Mouse (Mus musculus): ENCODE data around the gene Nxn. TPM values are rescaled to one million over a fixed set of nuclear protein-coding genes. Genes with fewer than 3 reads are reported as not detected.

Gene Nxn
- polyA plus RNA-seq, 1 experiment from 2014 or later = 2.6 TPM

- Histone ChIP-seq H3K4me2 (ENCODE audit: low read depth, low read length) (no peak overlapping the region), H3K4me1 (ENCODE audit: control insufficient read depth, low read depth, low read length) (no peaks in the 10 kb centered on the region), H3K36me3 (ENCODE audit: control insufficient read depth, insufficient read depth) (no peaks in the 10 kb centered on the region), H3K9ac (ENCODE audit: low read depth, low read length) (no peak overlapping the region), H3K27ac (ENCODE audit: low read length) (no peak overlapping the region), H3K9me3 (replicated peaks; ENCODE audit: control insufficient read depth, low read length) (no peaks in the 10 kb centered on the region), H3K27me3 (ENCODE audit: control insufficient read depth, insufficient read depth, low read depth, low read length) (no peaks in the 10 kb centered on the region), H3K4me3 (ENCODE audit: low read depth, low read length) (no peak overlapping the region)
- no peak for ATAC-seq (ENCODE audit: low read depth)
- WGBS (ENCODE audit: insufficient replicate concordance) = 63% methylated on average over 9 of the region's 9 CpGs
Observed at GRCm38 (mm10) chr11:76298457-76299000, 100.4 kb downstream of the Nxn start.

DNA sequence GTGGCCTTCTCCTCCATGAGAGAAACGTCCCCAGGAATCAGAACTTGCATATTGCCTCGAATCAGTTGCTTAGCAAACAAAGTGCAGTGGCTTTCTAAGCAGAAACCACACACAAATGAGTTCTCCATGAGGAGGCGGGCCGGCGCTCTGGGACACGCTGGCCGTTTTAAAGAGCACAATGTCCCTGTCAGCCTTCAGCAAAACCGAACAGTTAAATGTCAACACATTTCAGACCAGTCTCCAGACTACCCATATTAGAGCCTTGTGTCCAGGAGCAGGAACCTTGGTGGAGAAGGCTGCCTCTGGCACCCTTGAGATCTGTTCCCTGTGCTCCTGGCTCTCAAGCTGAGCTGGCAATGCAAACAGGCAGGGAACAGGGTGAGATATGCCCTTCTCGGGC is 101.7 kb downstream of the Nxn start:
- H3K4me3 ChIP-seq (ENCODE audit: low read depth, low read length) = no peak overlapping the region
- H3K27me3 ChIP-seq (ENCODE audit: control insufficient read depth, insufficient read depth, low read depth, low read length) = no peaks in the 10 kb centered on the region
- no peak overlapping the region for H3K27ac ChIP-seq (ENCODE audit: low read length)
- no peak overlapping the region for H3K4me2 ChIP-seq (ENCODE audit: low read depth, low read length)
- WGBS (ENCODE audit: insufficient replicate concordance) = 66% methylated on average over 9 of the region's 9 CpGs
- H3K9ac ChIP-seq (ENCODE audit: low read depth, low read length) = no peak overlapping the region
- H3K4me1 ChIP-seq (ENCODE audit: control insufficient read depth, low read depth, low read length) = no peaks in the 10 kb centered on the region
- no peaks in the 10 kb centered on the region for H3K36me3 ChIP-seq (ENCODE audit: control insufficient read depth, insufficient read depth)
- no peak for ATAC-seq (ENCODE audit: low read depth)
- H3K9me3 ChIP-seq (replicated peaks; ENCODE audit: control insufficient read depth, low read length) = no peaks in the 10 kb centered on the region

DNA sequence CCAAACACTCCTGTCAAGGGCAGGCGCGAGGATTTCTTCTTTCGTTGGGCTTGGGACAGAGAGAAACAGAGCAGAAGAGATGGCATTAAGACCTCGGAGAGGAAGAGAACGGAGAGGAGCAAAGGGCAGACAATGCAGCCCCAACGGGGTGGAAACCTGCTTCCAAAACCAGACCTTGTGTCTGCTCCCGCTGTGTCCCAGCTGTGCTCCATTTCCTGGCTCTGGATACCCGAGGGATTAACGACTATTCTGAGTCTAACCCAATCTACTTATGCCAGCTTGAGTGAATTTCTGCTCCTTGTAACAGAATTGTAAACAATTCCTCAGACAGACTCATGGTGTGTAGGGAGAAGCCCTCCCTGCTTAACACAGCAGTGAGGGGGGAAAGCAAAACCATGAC is 104.1 kb downstream of the Nxn start:
- H3K4me3 ChIP-seq (ENCODE audit: low read depth, low read length) = no peak overlapping the region
- H3K4me1 ChIP-seq (ENCODE audit: control insufficient read depth, low read depth, low read length) = no peaks in the 10 kb centered on the region
- 45% methylated on average over 9 of the region's 9 CpGs for whole genome bisulfite sequencing (ENCODE audit: insufficient replicate concordance)
- H3K27ac ChIP-seq (ENCODE audit: low read length) = no peak overlapping the region
- no peaks in the 10 kb centered on the region for H3K9me3 ChIP-seq (replicated peaks; ENCODE audit: control insufficient read depth, low read length)
- no peak for ATAC-seq (ENCODE audit: low read depth)
- H3K4me2 ChIP-seq (ENCODE audit: low read depth, low read length) = no peak overlapping the region
- no peaks in the 10 kb centered on the region for H3K27me3 ChIP-seq (ENCODE audit: control insufficient read depth, insufficient read depth, low read depth, low read length)
- no peak overlapping the region for H3K9ac ChIP-seq (ENCODE audit: low read depth, low read length)
- no peaks in the 10 kb centered on the region for H3K36me3 ChIP-seq (ENCODE audit: control insufficient read depth, insufficient read depth)

DNA sequence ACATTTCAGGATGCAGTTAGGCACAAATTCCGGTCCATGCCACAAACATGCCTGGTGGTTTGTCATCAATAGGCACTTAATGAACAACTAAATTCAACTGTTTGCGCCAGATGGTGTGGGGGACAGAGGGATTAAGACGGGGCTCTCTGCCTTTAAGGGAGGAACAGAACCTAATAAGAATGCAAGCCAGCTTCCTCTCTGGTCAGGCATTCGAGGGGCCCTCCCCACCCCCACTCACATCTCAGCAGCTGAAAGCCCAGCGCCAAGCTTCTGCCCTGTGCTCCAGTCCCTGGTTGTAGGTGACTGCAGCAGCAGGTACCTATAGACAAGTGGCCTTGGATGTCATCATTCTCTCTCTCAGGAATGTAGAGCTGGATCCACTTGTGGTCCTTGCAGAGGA is 104.9 kb downstream of the Nxn start:
- no peak for ATAC-seq (ENCODE audit: low read depth)
- Histone ChIP-seq H3K27ac (ENCODE audit: low read length) (no peak overlapping the region), H3K4me1 (ENCODE audit: control insufficient read depth, low read depth, low read length) (no peaks in the 10 kb centered on the region), H3K27me3 (ENCODE audit: control insufficient read depth, insufficient read depth, low read depth, low read length) (no peaks in the 10 kb centered on the region), H3K9ac (ENCODE audit: low read depth, low read length) (no peak overlapping the region), H3K9me3 (replicated peaks; ENCODE audit: control insufficient read depth, low read length) (no peaks in the 10 kb centered on the region), H3K4me3 (ENCODE audit: low read depth, low read length) (no peak overlapping the region), H3K36me3 (ENCODE audit: control insufficient read depth, insufficient read depth) (no peaks in the 10 kb centered on the region), H3K4me2 (ENCODE audit: low read depth, low read length) (no peak overlapping the region)
- WGBS (ENCODE audit: insufficient replicate concordance) = 49% methylated on average over 5 of the region's 5 CpGs

GRCm38 (mm10) chr11:76292831-76293230 is 106.1 kb downstream of the Nxn start:
- Histone ChIP-seq H3K9me3 (replicated peaks; ENCODE audit: control insufficient read depth, low read length) (no peaks in the 10 kb centered on the region), H3K4me1 (ENCODE audit: control insufficient read depth, low read depth, low read length) (no peaks in the 10 kb centered on the region), H3K4me2 (ENCODE audit: low read depth, low read length) (no peak overlapping the region), H3K9ac (ENCODE audit: low read depth, low read length) (no peak overlapping the region), H3K27me3 (ENCODE audit: control insufficient read depth, insufficient read depth, low read depth, low read length) (no peaks in the 10 kb centered on the region), H3K36me3 (ENCODE audit: control insufficient read depth, insufficient read depth) (no peaks in the 10 kb centered on the region), H3K4me3 (ENCODE audit: low read depth, low read length) (no peak overlapping the region), H3K27ac (ENCODE audit: low read length) (no peak overlapping the region)
- no peak for ATAC-seq (ENCODE audit: low read depth)
- WGBS (ENCODE audit: insufficient replicate concordance) = 68% methylated on average over 6 of the region's 6 CpGs

DNA sequence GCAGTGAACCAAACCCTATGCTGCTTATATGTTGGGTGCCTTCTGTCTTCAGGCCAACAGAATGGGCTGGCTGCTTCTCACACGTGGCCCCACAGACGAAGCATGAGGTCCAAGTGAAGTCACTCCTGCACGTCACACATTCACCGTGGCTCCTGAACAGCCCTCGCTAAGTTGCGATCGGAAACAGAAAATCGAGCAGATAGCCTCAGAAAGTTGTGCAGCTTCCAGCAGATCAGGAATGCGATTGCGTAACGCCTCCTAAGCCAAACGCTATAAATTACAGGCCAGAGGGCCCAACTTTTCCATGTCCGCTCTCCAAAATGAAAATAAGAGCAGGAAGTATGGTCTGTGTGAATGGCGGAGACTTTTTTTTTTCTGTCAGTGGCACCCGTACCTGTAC is 106.5 kb downstream of the Nxn start:
- Histone ChIP-seq H3K27ac (ENCODE audit: low read length) (no peak overlapping the region), H3K9ac (ENCODE audit: low read depth, low read length) (no peak overlapping the region), H3K4me1 (ENCODE audit: control insufficient read depth, low read depth, low read length) (no peaks in the 10 kb centered on the region), H3K36me3 (ENCODE audit: control insufficient read depth, insufficient read depth) (no peaks in the 10 kb centered on the region), H3K9me3 (replicated peaks; ENCODE audit: control insufficient read depth, low read length) (no peaks in the 10 kb centered on the region), H3K4me2 (ENCODE audit: low read depth, low read length) (no peak overlapping the region; the same call in 1 of the 2 replicates), H3K27me3 (ENCODE audit: control insufficient read depth, insufficient read depth, low read depth, low read length) (no peaks in the 10 kb centered on the region), H3K4me3 (ENCODE audit: low read depth, low read length) (no peak overlapping the region)
- ATAC-seq (ENCODE audit: low read depth) = no peak
- 48% methylated on average over 15 of the region's 15 CpGs for WGBS (ENCODE audit: insufficient replicate concordance)

DNA sequence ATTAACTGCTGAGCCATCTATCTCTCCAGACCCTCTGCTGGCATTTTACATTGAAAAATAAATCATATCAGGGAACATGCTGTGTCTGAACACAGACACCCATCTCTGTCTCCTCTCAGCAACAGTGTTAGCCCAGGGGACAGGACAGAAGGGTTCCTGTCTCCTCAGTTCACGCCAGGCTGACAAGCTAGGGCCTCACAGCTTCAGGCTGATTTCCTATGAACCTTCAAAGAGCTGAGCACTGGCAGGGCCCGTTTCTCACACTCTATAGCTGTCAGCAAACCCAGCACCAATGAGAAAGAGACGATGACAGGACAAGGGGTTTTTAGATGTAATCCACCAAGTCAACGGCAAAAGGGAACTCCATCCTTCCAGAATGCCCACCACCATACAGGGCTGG is 107.0 kb downstream of the Nxn start:
- ATAC-seq (ENCODE audit: low read depth) = no peak
- Histone ChIP-seq H3K27me3 (ENCODE audit: control insufficient read depth, insufficient read depth, low read depth, low read length) (no peaks in the 10 kb centered on the region), H3K9ac (ENCODE audit: low read depth, low read length) (no peak overlapping the region), H3K36me3 (ENCODE audit: control insufficient read depth, insufficient read depth) (no peaks in the 10 kb centered on the region), H3K9me3 (replicated peaks; ENCODE audit: control insufficient read depth, low read length) (no peaks in the 10 kb centered on the region), H3K4me3 (ENCODE audit: low read depth, low read length) (no peak overlapping the region), H3K27ac (ENCODE audit: low read length) (no peak overlapping the region), H3K4me1 (ENCODE audit: control insufficient read depth, low read depth, low read length) (no peaks in the 10 kb centered on the region), H3K4me2 (ENCODE audit: low read depth, low read length) (no peak overlapping the region; the same call in 1 of the 2 replicates)
- 52% methylated on average over 4 of the region's 4 CpGs for WGBS (ENCODE audit: insufficient replicate concordance)

GRCm38 (mm10) chr11:76290367-76290766 is 108.6 kb downstream of the Nxn start:
- Histone ChIP-seq H3K9ac (ENCODE audit: low read depth, low read length) (no peak overlapping the region), H3K4me1 (ENCODE audit: control insufficient read depth, low read depth, low read length) (no peaks in the 10 kb centered on the region), H3K4me2 (ENCODE audit: low read depth, low read length) (no peak overlapping the region), H3K36me3 (ENCODE audit: control insufficient read depth, insufficient read depth) (no peaks in the 10 kb centered on the region), H3K9me3 (replicated peaks; ENCODE audit: control insufficient read depth, low read length) (no peaks in the 10 kb centered on the region), H3K27ac (ENCODE audit: low read length) (no peak overlapping the region), H3K4me3 (ENCODE audit: low read depth, low read length) (no peak overlapping the region), H3K27me3 (ENCODE audit: control insufficient read depth, insufficient read depth, low read depth, low read length) (no peaks in the 10 kb centered on the region)
- WGBS (ENCODE audit: insufficient replicate concordance) = 45% methylated on average over 11 of the region's 11 CpGs
- ATAC-seq (ENCODE audit: low read depth) = no peak

DNA sequence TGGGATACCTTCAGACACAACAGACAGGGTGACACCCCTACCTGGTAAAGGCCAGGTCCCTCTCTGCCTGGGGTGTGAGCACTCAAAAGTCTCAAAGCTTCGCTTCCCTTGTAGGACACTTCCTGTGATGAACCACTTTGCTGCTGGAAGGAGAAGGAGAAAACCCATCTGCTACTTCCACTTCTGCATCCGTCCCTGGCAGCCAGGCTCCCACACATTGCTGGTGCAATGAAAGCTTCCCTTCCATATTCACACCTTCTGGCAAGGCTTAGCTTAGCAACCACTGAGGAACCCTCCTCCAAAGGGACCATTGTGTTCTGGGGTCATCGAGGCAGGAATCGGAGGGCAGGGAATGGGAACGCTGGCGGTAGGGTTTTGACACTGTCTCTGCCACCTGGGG is 110.3 kb downstream of the Nxn start:
- no peak overlapping the region for H3K9ac ChIP-seq (ENCODE audit: low read depth, low read length)
- no peak overlapping the region for H3K4me2 ChIP-seq (ENCODE audit: low read depth, low read length)
- H3K27me3 ChIP-seq (ENCODE audit: control insufficient read depth, insufficient read depth, low read depth, low read length) = no peaks in the 10 kb centered on the region
- H3K9me3 ChIP-seq (replicated peaks; ENCODE audit: control insufficient read depth, low read length) = no peaks in the 10 kb centered on the region
- H3K36me3 ChIP-seq (ENCODE audit: control insufficient read depth, insufficient read depth) = no peaks in the 10 kb centered on the region
- 60% methylated on average over 6 of the region's 6 CpGs for WGBS (ENCODE audit: insufficient replicate concordance)
- no peak overlapping the region for H3K27ac ChIP-seq (ENCODE audit: low read length)
- no peaks in the 10 kb centered on the region for H3K4me1 ChIP-seq (ENCODE audit: control insufficient read depth, low read depth, low read length)
- no peak for ATAC-seq (ENCODE audit: low read depth)
- no peak overlapping the region for H3K4me3 ChIP-seq (ENCODE audit: low read depth, low read length)
